Mouse (Mus musculus) midbrain, postnatal 0 days (tissue): ENCODE results near the gene Spock1. TPM values are rescaled to one million over a fixed set of nuclear protein-coding genes. Genes with fewer than 3 reads are reported as not detected.
A peak's percentile ranks its signal among the peaks of the same experiment; 100 is the strongest.
"Not testable (repeated sequence)": the region's sequence is repeated elsewhere in the genome, so short reads cannot be mapped to it uniquely, and the experiment has no call there.

Experiments
- ATAC-seq: fragments of 200-750 bp; cut with Nextera tagmentation; 2 replicates; pipeline ENCODE4 v1.8.0; 2017; ENCODE audit warnings: moderate number of reproducible peaks, mild to moderate bottlenecking, moderate TSS enrichment, moderate library complexity; ENCODE audit not compliant: low FRiP score
- DNase-seq: peaks from one replicate; pipeline ENCODE4 v3.0.0-alpha.2; 2015; ENCODE audit warnings: low spot score
- H3K27ac ChIP-seq: fragments of 300-500 bp; sonication (generic); 2 replicates; pipeline ENCODE4 v1.5.1; 2014; ENCODE audit warnings: low read depth, mild to moderate bottlenecking, low read length, mixed read lengths
- H3K27me3 ChIP-seq: fragments of 300-500 bp; sonication (generic); 2 replicates; pipeline ENCODE4 v1.6.1; 2014; ENCODE audit warnings: low read length, control low read depth, mixed read lengths; ENCODE audit not compliant: insufficient read depth
- H3K36me3 ChIP-seq: fragments of 300-500 bp; sonication (generic); 2 replicates; pipeline ENCODE4 v1.6.1; 2014; ENCODE audit warnings: low read length, control low read depth, mixed read lengths; ENCODE audit not compliant: insufficient read depth
- H3K4me1 ChIP-seq: fragments of 300-500 bp; sonication (generic); 2 replicates; pipeline ENCODE4 v1.6.1; 2014; ENCODE audit warnings: mild to moderate bottlenecking, control low read depth, antibody characterized with exemption, low read length, mixed read lengths; ENCODE audit not compliant: insufficient read depth
- H3K4me2 ChIP-seq: fragments of 300-500 bp; sonication (generic); 2 replicates; pipeline ENCODE4 v1.6.1; 2014; ENCODE audit warnings: low read depth, mild to moderate bottlenecking, low read length, mixed read lengths; ENCODE audit not compliant: poor library complexity, severe bottlenecking
- H3K4me3 ChIP-seq: fragments of 300-500 bp; sonication (generic); 2 replicates; pipeline ENCODE4 v1.5.1; 2014; ENCODE audit warnings: low read depth, mild to moderate bottlenecking, low read length, moderate library complexity
- H3K9ac ChIP-seq: fragments of 300-500 bp; sonication (generic); replicated peaks from 2 replicates; pipeline ENCODE4 v1.6.1; 2014; ENCODE audit warnings: mild to moderate bottlenecking, low read length, moderate library complexity, mixed read lengths; ENCODE audit not compliant: poor library complexity, severe bottlenecking
- H3K9me3 ChIP-seq: fragments of 300-500 bp; sonication (generic); 2 replicates; pipeline ENCODE4 v1.6.1; 2016; ENCODE audit warnings: low read length, control low read depth
- CTCF ChIP-seq: IDR thresholded peaks from 2 replicates; pipeline ENCODE4 v1.5.1; 2016; ENCODE audit warnings: antibody characterized with exemption, mild to moderate bottlenecking
- WGBS: fragments of 180-500 bp; shearing (Covaris S2); extraction: QIAGEN DNeasy Blood & Tissue Kit; methylation state at CpG from one replicate; pipeline ENCODE4 v1.1.7; 2014; 5-methylcytosine and 5-hydroxymethylcytosine counted together
- polyA plus RNA-seq: library from polyadenylated mRNA; unstranded; fragments of >200 nt; fragmentation: Nextera tagmentation; extraction: Ambion mirVana; gene quantifications from 2 replicates; pipeline ENCODE4 v1.2.1, GENCODE M21; 2015
- total RNA-seq: library from RNA; depleted of rRNA; stranded (reverse); fragments of >200 nt; gene quantifications from 2 replicates; pipeline ENCODE4 v1.2.3, GENCODE M21; 2014

The Spock1 gene
- total and polyA plus RNA-seq, 2 experiments from 2014 or later = 91.5 to 94.8 TPM

DNA sequence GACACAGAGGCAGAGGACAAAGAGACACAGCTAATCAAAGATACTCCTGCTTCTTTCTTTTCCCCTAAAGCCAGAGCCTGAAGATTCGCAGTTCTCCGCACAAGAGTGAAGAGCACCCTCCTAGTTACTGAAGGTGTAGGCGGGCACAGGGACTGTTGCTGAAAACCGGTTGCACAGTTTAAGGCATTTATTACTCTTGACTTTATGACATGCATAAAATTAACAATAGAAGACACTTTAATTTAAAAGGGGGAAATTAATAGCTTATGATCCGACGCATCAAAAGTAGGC, 312.4 kb downstream of the Spock1 start:
- TF ChIP-seq CTCF = no peak
- Histone ChIP-seq H3K9ac (peak overlapping the region; percentile 19; the same call in 1 of the 2 replicates), H3K9me3 (no peaks in the 10 kb centered on the region)

DNA sequence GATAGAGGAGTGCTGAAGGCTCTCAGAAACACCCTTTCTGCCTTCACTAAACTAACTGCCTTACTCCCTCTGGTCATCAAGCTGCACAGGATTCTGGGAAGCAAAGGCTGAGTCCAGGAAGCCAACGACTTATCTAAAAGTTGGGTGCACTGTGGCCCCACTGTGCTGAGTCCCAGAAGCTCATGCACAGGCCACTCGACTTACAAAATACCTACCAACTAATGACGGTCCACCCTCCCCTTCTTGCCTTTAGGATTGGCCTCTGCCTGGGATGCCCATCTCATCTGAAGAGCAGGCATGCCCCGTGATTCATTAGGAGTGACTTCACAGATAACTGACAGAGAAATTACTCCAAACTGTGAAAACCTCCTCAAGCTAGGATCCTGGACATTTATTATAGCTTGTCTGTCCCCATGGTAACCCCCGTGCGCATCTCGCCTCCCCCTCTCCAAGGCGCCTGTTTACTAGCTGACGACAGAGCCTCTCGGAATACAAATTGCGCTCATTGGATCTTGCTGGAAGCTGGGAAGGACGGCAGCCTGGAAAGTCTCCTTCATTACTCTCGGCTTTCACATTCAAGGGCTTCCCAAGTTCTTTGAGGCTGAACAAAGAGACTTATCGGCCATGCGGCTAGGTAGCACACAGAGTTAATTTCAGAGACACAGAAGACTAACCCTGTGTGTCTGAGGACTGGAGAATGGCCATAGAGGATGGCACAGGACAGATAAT, 312.9 kb downstream of the Spock1 start:
- H3K27me3 ChIP-seq = 0 out of 2 replicates have a peak, but pooled peaks cover 4% of the 10 kb centered on the region
- no peaks in the 10 kb centered on the region for H3K9me3 ChIP-seq
- 18% methylated on average over 15 of the region's 15 CpGs for WGBS
- H3K4me1 ChIP-seq = peaks cover 12% of the 10 kb centered on the region; the same call in 1 of the 2 replicates
- DNase-seq = peak; percentile 82
- no peak overlapping the region for H3K4me3 ChIP-seq
- H3K27ac ChIP-seq = peak overlapping the region; percentile 69
- peak overlapping the region; percentile 19; the same call in 1 of the 2 replicates for H3K9ac ChIP-seq
- TF ChIP-seq CTCF = 0 out of 2 replicates have a peak, but pooled peaks have one; percentile 5
- H3K4me2 ChIP-seq = peak overlapping the region; percentile 25
- H3K36me3 ChIP-seq = no peaks in the 10 kb centered on the region
- peak; percentile 88 for ATAC-seq

More for the DNA sequence above, 312.4 kb downstream of the Spock1 start:
- DNase-seq = no peak
- WGBS = 57% methylated on average over 6 of the region's 6 CpGs
- no peak for ATAC-seq
- Histone ChIP-seq H3K27me3 (0 out of 2 replicates have a peak, but pooled peaks cover 4% of the 10 kb centered on the region), H3K4me2 (peak overlapping the region; percentile 25), H3K4me1 (peaks cover 12% of the 10 kb centered on the region; the same call in 1 of the 2 replicates), H3K4me3 (no peak overlapping the region), H3K27ac (peak overlapping the region; percentile 69), H3K36me3 (no peaks in the 10 kb centered on the region)

- not testable (repeated sequence) for H3K4me3 ChIP-seq, H3K4me1 ChIP-seq, H3K27me3 ChIP-seq, H3K36me3 ChIP-seq, DNase-seq, H3K9me3 ChIP-seq, H3K4me2 ChIP-seq, H3K9ac ChIP-seq
- H3K27ac ChIP-seq = 0 out of 2 replicates have a peak overlapping the region, but pooled peaks have one; percentile 6
- 0 out of 2 replicates have a peak, but pooled peaks have one; percentile 34 for ATAC-seq
- WGBS = 82% methylated on average over 4 of the region's 4 CpGs
Measured at GRCm38 (mm10) chr13:57589338-57589914, 318.7 kb downstream of the Spock1 start.

DNA sequence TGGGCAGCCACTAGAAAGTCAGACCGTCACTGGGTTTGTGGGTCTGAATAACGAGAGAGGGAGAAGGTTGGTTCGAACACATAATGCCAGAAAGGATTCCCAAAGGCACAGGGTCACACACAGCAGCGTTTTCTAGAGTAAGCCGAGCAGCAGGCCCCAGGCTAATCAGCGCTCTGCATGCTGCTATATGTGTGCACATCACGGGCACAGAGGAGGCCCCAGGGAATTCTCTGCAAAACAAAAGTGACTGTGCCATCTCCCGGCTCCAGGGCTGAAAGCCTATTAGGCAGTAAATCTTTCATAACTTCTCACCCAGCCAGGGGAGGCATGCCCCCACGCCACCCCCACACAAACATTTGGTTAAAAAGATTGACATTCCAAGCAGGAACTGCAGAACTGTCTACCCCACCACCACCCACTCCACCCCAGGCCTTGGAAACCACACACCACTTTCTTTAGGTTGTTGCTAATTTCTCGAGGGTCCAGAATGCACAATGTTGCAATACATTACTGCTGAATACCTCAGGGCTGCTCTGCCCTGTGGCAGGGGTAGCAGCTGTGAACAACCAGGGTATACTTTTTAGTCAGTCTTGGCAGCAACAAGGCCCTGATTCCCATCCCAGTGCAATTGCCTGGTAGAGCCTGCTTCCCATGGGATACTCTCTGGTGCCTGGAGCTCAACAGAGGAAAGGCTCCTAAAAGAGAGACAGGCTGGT, 319.4 kb downstream of the Spock1 start:
- peaks cover 3% of the 10 kb centered on the region; the same call in 1 of the 2 replicates for H3K4me1 ChIP-seq
- no peaks in the 10 kb centered on the region for H3K9me3 ChIP-seq
- no peak for TF ChIP-seq CTCF
- H3K36me3 ChIP-seq = no peaks in the 10 kb centered on the region
- no peak overlapping the region for H3K4me3 ChIP-seq
- H3K27ac ChIP-seq = 0 out of 2 replicates have a peak overlapping the region, but pooled peaks have one; percentile 6
- no peaks in the 10 kb centered on the region; the same call in 1 of the 2 replicates for H3K27me3 ChIP-seq
- WGBS = 16% methylated on average over 10 of the region's 10 CpGs
- ATAC-seq = peak; percentile 54; the same call in 1 of the 2 replicates
- H3K9ac ChIP-seq = no peak overlapping the region
- H3K4me2 ChIP-seq = no peak overlapping the region
- peak; percentile 49 for DNase-seq

- Histone ChIP-seq H3K9me3 (no peaks in the 10 kb centered on the region), H3K9ac (no peak overlapping the region), H3K4me3 (no peak overlapping the region), H3K27ac (no peak overlapping the region), H3K27me3 (no peaks in the 10 kb centered on the region; the same call in 1 of the 2 replicates), H3K4me1 (peaks cover 7% of the 10 kb centered on the region; the same call in 1 of the 2 replicates), H3K4me2 (no peak overlapping the region), H3K36me3 (no peaks in the 10 kb centered on the region)
- no peak for DNase-seq
- WGBS = 51% methylated on average over 3 of the region's 3 CpGs
- no peak for ATAC-seq
- TF ChIP-seq CTCF = no peak
Measured at GRCm38 (mm10) chr13:57585131-57585530, 323.0 kb downstream of the Spock1 start.
